Mouse (Mus musculus) erythroblast, adult 5-6 weeks (primary cell): ENCODE results near the gene Qpctl. TPM values are rescaled to one million over a fixed set of nuclear protein-coding genes. Genes with fewer than 3 reads are reported as not detected.
A peak's percentile ranks its signal among the peaks of the same experiment; 100 is the strongest.
"Not testable (repeated sequence)": the region's sequence is repeated elsewhere in the genome, so short reads cannot be mapped to it uniquely, and the experiment has no call there.

ENCODE experiments used
- ATAC-seq: replicated peaks from 2 replicates; pipeline ENCODE4 v1.8.0; 2016; ENCODE audit warnings: moderate number of reproducible peaks, mild to moderate bottlenecking, moderate TSS enrichment, inconsistent platforms; ENCODE audit not compliant: poor library complexity, low FRiP score, severe bottlenecking
- total RNA-seq, 2 experiments: library from RNA; stranded (forward) in 1 of 2; stranded (reverse) in 1 of 2; fragments of 150-400 nt in 1 of 2; fragments of 200-764, 138-1000 nt in 1 of 2; gene quantifications; 2 replicates each; pipeline versions ENCODE4 v1.2.3 to v1.2.4; 2015 to 2017; ENCODE audit warnings: low replicate concordance in 2 of 2

The Qpctl gene
- total RNA-seq, 2 experiments from 2014 or later: 1.3 to 6.7 TPM

DNA sequence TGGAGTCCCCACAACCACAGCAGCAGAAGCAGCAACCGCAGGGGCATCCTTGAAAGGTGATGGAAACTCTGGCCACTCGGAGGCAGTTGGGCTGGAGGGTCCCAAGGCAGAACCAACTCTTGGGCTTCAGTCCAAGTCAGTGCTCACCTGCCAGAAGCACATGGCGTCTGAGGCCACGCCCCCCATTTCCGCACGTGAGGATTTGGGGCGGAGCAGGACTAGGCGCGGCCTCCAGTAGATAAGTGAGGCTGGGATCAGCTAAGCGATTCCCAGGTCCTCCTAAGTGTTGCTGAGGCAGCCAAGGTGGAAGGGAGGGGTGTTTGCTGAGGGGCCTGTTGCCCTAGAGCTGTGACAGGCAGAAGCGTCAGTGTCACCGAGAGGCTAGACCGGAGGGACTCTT, 15.9 kb upstream of the Qpctl start:
- ATAC-seq: peak; percentile 48; the same call in 1 of the 2 replicates

DNA sequence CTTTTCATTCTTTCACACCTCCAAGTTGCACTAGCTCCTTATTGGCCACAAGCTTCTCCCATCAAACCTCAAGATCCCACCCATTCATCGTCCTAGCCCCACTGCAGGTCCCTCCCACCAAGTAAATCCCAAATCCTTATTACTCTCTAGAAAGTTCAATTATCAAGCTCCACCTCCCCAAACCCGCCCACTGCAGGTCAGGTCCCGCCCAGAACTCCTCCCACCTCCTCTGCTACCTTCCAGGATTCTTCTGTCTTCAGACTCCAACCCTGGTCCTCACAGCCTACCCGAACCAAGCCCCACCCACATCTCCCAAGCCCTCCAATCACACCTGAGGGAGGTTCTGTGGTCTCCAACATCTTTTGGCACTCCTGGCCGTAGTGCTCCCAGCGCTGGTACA, 15.1 kb upstream of the Qpctl start:
- no peak for ATAC-seq

- no peak for ATAC-seq
Measured at GRCm38 (mm10) chr7:19163752-19164151, 14.7 kb upstream of the Qpctl start.

- no peak for ATAC-seq
Measured at GRCm38 (mm10) chr7:19162928-19163327, 13.8 kb upstream of the Qpctl start.

GRCm38 (mm10) chr7:19160115-19160514, 11.0 kb upstream of the Qpctl start:
- ATAC-seq: no peak

GRCm38 (mm10) chr7:19159411-19159810, 10.3 kb upstream of the Qpctl start:
- no peak for ATAC-seq

DNA sequence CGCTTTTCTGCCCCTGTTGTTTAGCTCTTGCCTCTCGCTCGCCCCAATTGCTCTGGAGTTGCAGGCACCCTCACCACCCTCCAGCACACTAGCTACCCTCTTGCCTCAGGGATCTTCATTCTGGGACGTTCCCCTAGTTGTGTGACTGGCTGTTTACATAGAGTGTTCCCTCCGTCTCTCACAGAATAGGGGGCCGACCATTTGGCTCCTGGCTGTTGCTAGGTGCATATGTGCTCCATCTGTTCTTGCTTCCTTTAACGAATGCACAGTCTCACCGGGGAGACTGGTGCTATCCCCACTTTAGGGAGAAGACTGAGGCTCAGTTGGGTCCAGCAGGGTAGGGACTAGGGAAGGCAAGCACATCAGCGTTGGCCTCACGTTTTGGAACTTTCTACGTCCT, 9.5 kb upstream of the Qpctl start:
- ATAC-seq: no peak

GRCm38 (mm10) chr7:19157160-19157800, 8.2 kb upstream of the Qpctl start:
- ATAC-seq: peak; percentile 88

- no peak for ATAC-seq
Measured at GRCm38 (mm10) chr7:19155825-19156475, 6.9 kb upstream of the Qpctl start.

DNA sequence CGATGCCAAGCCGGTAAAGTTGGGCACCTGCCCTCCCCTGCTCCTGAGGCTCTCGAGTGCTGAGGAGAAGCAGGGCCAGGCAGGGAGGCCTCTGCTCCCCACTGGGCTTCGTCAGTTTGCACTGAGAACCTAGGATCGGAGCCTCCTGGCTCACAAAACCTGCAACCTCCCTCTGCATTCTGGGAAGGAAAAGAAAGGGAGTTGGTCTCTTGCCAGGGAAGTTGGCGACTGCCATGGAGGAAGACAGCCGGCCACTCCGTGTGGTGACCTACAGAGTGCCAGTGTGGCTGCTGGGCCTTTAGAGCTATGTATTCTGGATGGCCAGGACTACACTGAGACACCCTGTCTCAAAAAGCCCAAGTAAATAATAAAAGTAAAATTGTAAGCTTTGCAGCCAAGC, 5.7 kb upstream of the Qpctl start:
- no peak for ATAC-seq

- ATAC-seq: not testable (repeated sequence)
Measured at GRCm38 (mm10) chr7:19151121-19151520, 2.0 kb upstream of the Qpctl start.

- peak; percentile 87 for ATAC-seq
Measured at GRCm38 (mm10) chr7:19149626-19150025, 535 bp upstream of the Qpctl start, which contains the start of gene Snrpd2. TSS of gene Snrpd2 (plus strand) at chr7:19149722.

DNA sequence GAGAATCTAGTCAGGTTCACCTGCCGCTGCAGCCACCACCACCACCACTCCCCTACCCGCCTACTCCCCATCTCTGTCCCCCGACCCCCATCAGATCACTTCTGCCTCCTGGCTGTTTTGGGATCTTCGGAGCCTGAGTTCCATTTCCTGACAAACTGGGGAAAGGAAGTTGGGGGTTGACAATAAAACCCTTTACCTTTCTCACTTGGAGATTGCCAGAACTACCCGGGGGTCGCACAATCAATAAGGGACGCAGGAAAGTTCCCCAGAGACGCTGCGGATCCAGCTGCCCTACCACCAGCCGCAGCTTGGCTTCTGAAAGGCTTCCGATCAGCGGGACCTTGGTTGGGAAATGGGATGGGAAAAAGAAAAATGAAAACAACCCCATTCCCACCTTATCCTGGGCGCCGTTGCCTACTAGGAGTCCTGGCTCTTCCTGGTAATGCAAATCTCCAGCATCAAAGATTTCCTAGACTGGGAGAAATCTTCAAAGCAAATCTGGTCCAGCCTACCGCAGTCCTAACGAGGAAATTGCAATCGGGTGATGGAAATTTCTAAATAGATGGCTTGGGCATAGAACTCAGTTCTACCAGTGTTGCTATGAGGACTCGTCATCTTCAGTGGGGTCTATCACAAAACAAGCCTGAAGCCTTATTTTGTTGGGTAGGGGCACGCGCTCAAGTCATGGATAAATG, 764 bp downstream of the Qpctl start:
- no peak for ATAC-seq

- no peak for ATAC-seq
Measured at GRCm38 (mm10) chr7:19147497-19148045, 1.5 kb downstream of the Qpctl start.

DNA sequence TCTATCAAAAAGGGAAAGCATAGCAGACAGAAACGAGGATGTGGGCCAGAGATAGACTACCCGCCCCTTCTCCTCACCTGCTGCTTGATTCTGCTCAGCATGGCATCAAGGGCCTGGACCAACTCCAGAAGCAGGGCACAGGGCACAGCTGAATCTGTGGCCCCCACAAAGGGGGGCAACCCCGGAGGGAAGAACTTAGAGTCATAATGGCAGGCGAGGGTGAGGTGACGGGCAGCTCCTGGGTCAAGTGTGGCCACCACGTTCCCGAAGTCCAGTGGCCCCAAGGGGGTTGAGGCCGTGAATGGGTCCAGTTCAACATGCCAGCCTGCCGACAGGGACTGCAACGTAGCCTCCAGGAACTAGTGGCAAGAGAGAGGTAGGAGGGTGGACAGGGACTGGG, 2.3 kb downstream of the Qpctl start:
- ATAC-seq: no peak

- no peak for ATAC-seq
Measured at GRCm38 (mm10) chr7:19137380-19137779, 11.7 kb downstream of the Qpctl start.

DNA sequence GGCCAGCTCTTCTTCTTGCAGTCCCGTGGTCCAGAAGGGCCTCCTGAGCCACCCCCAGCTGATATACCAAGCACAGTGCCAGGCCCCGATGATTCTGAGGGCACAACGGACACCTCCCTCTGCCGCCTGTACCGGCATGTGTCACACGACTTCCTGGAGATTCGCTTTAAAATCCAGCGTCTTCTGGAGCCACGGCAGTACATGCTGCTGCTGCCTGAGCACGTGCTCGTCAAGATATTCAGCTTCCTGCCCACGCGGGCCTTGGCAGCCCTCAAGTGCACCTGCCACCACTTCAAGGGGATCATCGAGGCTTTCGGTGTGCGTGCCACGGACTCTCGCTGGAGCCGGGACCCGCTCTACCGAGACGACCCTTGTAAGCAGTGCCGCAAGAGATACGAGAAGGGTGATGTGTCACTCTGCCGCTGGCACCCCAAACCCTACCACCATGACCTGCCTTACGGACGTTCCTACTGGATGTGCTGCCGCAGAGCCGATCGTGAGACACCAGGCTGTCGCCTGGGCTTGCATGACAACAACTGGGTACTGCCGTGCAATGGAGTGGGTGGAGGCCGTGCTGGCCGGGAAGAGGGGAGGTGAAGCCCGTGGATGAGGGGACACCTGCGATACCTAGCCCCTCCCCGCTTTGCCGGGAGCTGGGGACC, 12.3 kb downstream of the Qpctl start:
- ATAC-seq: no peak

DNA sequence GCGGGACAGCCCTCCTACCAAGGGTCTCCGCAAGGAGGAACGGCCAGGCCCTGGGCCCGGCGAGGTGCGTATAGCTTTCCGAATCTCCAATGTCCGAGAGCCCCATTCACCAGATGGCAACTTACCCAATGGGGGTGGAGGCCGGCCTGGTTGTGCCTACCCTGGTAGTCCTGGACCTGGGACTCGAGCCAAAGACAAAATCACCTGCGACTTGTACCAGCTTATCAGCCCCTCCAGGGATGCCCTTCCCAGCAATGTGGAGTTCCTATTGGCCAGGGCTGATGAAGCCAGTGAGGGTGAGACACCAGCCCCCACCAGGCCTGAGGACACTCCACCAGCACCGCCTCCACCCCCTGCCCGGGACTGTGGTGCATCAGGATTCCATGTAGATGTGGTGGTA, 12.9 kb downstream of the Qpctl start:
- ATAC-seq: no peak

GRCm38 (mm10) chr7:19131324-19131848, 17.7 kb downstream of the Qpctl start:
- ATAC-seq: peak; percentile 97

DNA sequence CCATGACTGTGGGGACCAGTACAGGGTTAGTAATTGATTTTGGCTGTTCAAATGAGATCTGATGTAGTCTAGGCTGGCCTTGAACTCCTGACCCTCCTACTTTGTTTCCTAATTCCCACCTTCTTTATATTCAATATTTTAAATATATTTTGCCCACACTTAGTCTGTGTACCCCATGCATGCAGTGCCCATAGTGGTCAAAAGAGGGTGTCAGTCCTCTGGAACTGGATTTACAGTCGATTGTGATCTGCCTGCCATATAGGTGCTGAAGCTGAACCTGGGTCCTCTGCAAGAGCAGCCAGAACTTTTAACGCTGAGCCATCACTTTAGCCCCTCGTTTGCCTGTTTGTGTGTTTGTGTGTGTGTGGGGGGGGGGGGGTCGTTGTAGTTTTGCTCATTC, 18.4 kb downstream of the Qpctl start:
- no peak for ATAC-seq
